Mouse (Mus musculus) liver, embryonic 11.5 days (tissue): ENCODE results near the gene Grxcr1. TPM values are rescaled to one million over a fixed set of nuclear protein-coding genes. Genes with fewer than 3 reads are reported as not detected.

Experiments used
- ATAC-seq: fragments of 200-750 bp; cut with Nextera tagmentation; replicated peaks from 2 replicates; pipeline ENCODE4 v1.8.0; 2017; ENCODE audit warnings: moderate number of reproducible peaks, mild to moderate bottlenecking, moderate TSS enrichment, moderate library complexity; ENCODE audit not compliant: low FRiP score
- DNase-seq: peaks from one replicate; pipeline ENCODE4 v3.0.0-alpha.2; 2017; ENCODE audit warnings: low spot score
- H3K27ac ChIP-seq: fragments of 300-500 bp; sonication (generic); 2 replicates; pipeline ENCODE4 v1.5.1; 2014; ENCODE audit warnings: mild to moderate bottlenecking, low read depth, low read length, control low read depth
- H3K27me3 ChIP-seq: fragments of 300-500 bp; sonication (generic); replicated peaks from 2 replicates; pipeline ENCODE4 v1.6.1; 2014; ENCODE audit warnings: low read length, mixed read lengths; ENCODE audit not compliant: control insufficient read depth, insufficient read depth
- H3K36me3 ChIP-seq: fragments of 300-500 bp; sonication (generic); 2 replicates; pipeline ENCODE4 v1.6.1; 2014; ENCODE audit warnings: mild to moderate bottlenecking, low read length, moderate library complexity, mixed read lengths; ENCODE audit not compliant: control insufficient read depth, insufficient read depth
- H3K4me1 ChIP-seq: fragments of 300-500 bp; sonication (generic); replicated peaks from 2 replicates; pipeline ENCODE4 v1.6.1; 2014; ENCODE audit warnings: low read length, mixed read lengths; ENCODE audit not compliant: control insufficient read depth, insufficient read depth
- H3K4me2 ChIP-seq: fragments of 300-500 bp; sonication (generic); 2 replicates; pipeline ENCODE4 v1.6.1; 2014; ENCODE audit warnings: mild to moderate bottlenecking, control low read depth, moderate library complexity
- H3K4me3 ChIP-seq: fragments of 300-500 bp; sonication (generic); 2 replicates; pipeline ENCODE4 v1.5.1; 2014; ENCODE audit warnings: low read depth, low read length, control low read depth
- H3K9ac ChIP-seq: fragments of 300-500 bp; sonication (generic); 2 replicates; pipeline ENCODE4 v1.6.1; 2014; ENCODE audit warnings: low read depth, low read length, control low read depth
- H3K9me3 ChIP-seq: fragments of 300-500 bp; sonication (generic); 2 replicates; pipeline ENCODE4 v1.6.1; 2016; ENCODE audit warnings: low read length, inconsistent platforms, mixed read lengths; ENCODE audit not compliant: control insufficient read depth
- WGBS: fragments of 180-500 bp; shearing (Covaris S2); extraction: QIAGEN DNeasy Blood & Tissue Kit; methylation state at CpG from one replicate; pipeline ENCODE4 v1.1.7; 2014; 5-methylcytosine and 5-hydroxymethylcytosine counted together
- polyA plus RNA-seq: library from polyadenylated mRNA; unstranded; fragments of >200 nt; fragmentation: Nextera tagmentation; extraction: Ambion mirVana; gene quantifications from 2 replicates; pipeline ENCODE4 v1.2.1, GENCODE M21; 2014

Gene Grxcr1
- polyA plus RNA-seq, 1 experiment from 2014 or later = not detected

DNA sequence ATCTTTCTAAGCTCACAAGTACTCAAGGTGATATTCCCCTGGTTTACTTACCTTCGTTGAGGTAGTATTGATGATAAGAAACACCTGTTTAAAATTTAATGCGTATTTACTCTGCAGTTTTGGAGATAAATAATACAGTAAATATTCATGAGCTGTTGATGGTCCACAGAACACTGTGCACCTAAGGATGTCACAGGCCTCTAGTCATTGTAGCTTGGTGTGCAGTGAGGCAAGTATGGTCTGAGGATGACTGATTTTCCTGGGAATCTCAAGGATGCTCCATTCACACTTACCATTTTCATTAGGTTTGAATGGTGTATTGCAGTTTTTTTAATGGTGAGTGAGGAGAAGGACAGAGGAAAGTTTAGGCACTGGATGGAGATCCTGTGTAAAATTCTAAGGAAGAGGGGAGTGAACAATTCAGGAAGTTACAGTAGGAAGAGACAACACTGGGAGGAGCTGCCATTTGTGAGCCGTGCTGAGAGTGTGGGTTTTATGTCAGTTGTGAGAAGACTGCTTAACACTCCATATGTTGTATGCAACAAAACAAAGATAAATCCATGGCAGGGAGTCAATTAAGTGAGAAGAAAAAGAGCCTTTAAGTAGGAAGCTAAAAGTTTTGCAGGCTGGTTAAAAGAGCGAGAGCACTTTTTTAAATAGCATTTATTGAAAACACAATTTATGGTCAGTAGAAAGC, 118.9 kb downstream of the Grxcr1 start:
- 74% methylated on average over 4 of the region's 4 CpGs for WGBS
- no peak for ATAC-seq

DNA sequence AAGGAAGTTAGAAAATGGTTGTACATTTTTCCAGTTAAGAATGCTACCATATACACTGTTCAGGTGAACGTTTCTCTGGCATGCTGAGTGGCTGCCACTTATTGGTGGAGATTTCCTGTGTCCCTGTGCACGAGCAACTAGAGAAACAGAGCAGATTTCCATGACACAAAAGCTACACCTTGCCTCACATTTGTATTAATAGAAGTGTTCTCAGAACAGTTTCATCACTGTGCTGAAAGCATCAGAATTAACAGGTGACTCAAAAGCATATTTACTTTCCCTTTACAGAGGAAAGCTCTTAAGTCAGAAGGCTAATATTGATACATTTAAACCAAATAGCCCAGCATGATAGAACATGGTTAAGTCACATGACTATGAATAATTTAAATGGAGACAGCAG, 130.9 kb downstream of the Grxcr1 start:
- Histone ChIP-seq H3K27ac (no peak overlapping the region), H3K9me3 (no peaks in the 10 kb centered on the region), H3K4me1 (no peaks in the 10 kb centered on the region), H3K36me3 (no peaks in the 10 kb centered on the region), H3K27me3 (no peaks in the 10 kb centered on the region), H3K4me2 (no peak overlapping the region), H3K4me3 (no peak overlapping the region), H3K9ac (no peak overlapping the region)
- ATAC-seq (no peak), DNase-seq (no peak)
- WGBS = 43% methylated on average over 2 of the region's 2 CpGs

More for the DNA sequence above, 118.9 kb downstream of the Grxcr1 start:
- Histone ChIP-seq H3K27ac (no peak overlapping the region), H3K4me2 (no peak overlapping the region), H3K9ac (no peak overlapping the region), H3K27me3 (no peaks in the 10 kb centered on the region), H3K4me1 (no peaks in the 10 kb centered on the region), H3K9me3 (no peaks in the 10 kb centered on the region), H3K36me3 (no peaks in the 10 kb centered on the region), H3K4me3 (no peak overlapping the region)
- no peak for DNase-seq

DNA sequence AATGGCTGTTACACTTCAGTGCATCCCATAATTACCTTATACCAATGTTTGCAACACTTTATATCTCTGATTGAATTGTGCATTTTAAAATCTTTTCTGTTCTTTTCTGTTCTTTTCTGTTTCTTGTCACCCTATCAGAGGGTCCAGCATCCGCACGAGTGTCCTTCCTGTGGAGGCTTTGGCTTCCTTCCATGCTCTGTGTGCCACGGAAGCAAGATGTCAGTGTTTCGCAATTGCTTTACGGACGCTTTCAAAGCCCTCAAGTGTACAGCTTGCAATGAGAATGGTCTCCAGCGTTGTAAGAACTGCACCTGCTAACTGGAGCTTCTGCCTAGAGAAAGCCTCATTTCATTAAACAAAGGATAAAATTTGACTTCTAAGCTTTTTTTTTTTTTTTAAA, 134.3 kb downstream of the Grxcr1 start:
- DNase-seq (no peak), ATAC-seq (no peak)
- H3K4me1 ChIP-seq = no peaks in the 10 kb centered on the region
- no peak overlapping the region for H3K27ac ChIP-seq
- H3K9me3 ChIP-seq = no peaks in the 10 kb centered on the region
- H3K4me2 ChIP-seq = no peak overlapping the region
- H3K9ac ChIP-seq = no peak overlapping the region
- no peak overlapping the region for H3K4me3 ChIP-seq
- no peaks in the 10 kb centered on the region for H3K27me3 ChIP-seq
- no peaks in the 10 kb centered on the region for H3K36me3 ChIP-seq
- 61% methylated on average over 7 of the region's 7 CpGs for WGBS

Other genes starting within 250 kb of the Grxcr1 start
- gene Atp8a1, start 184.4 kb upstream of the Grxcr1 start, polyA plus RNA-seq = 60.5 and 73.8 TPM in 2 replicates
- not detected in 2 replicates for gene Gm5108, start 90.2 kb upstream of the Grxcr1 start, polyA plus RNA-seq
- not detected in 2 replicates for gene Gm21905, start 85.4 kb upstream of the Grxcr1 start, polyA plus RNA-seq